Mouse (Mus musculus) gastrocnemius, postnatal 10 days (tissue): ENCODE results near the gene Emp3. TPM values are rescaled to one million over a fixed set of nuclear protein-coding genes. Genes with fewer than 3 reads are reported as not detected.
"Not testable (repeated sequence)": the region's sequence is repeated elsewhere in the genome, so short reads cannot be mapped to it uniquely, and the experiment has no call there.

Experiments used
- DNase-seq: peaks from one replicate; pipeline ENCODE4 v3.0.0; 2021; ENCODE audit warnings: mixed read lengths
- total RNA-seq, 2 experiments: library from RNA; stranded (reverse); gene quantifications; 2 replicates each; pipeline ENCODE4 v1.2.3; 2021

The Emp3 gene
- total RNA-seq, 2 experiments from 2014 or later, result 34.8 to 55.7 TPM

- peak; percentile 77 for DNase-seq
These were observed 4.9 kb downstream of the Emp3 start for GRCm38 (mm10) chr7:45916056-45917003.

GRCm38 (mm10) chr7:45915011-45915410 is 6.2 kb downstream of the Emp3 start:
- DNase-seq, result no peak

- DNase-seq, result no peak
These were observed 7.1 kb downstream of the Emp3 start for GRCm38 (mm10) chr7:45914067-45914466.

GRCm38 (mm10) chr7:45909145-45909544 is 12.1 kb downstream of the Emp3 start:
- no peak for DNase-seq

- no peak for DNase-seq
These were observed 12.8 kb downstream of the Emp3 start for GRCm38 (mm10) chr7:45908384-45908783.

- no peak for DNase-seq
These were observed 14.6 kb downstream of the Emp3 start for GRCm38 (mm10) chr7:45906622-45907021.

- DNase-seq, result no peak
These were observed 18.7 kb downstream of the Emp3 start for GRCm38 (mm10) chr7:45902481-45903002.

GRCm38 (mm10) chr7:45901562-45901961 is 19.6 kb downstream of the Emp3 start:
- DNase-seq, result no peak

GRCm38 (mm10) chr7:45898125-45898524 is 23.1 kb downstream of the Emp3 start:
- DNase-seq, result not testable (repeated sequence)

- peak; percentile 35 for DNase-seq
These were observed 23.9 kb downstream of the Emp3 start for GRCm38 (mm10) chr7:45897258-45897757.

- peak; percentile 95 for DNase-seq
These were observed 24.5 kb downstream of the Emp3 start, which contains the start of the genes Syngr4 and Tmem143 for GRCm38 (mm10) chr7:45896517-45897257. Syngr4 (minus strand) TSS chr7:45896714. Tmem143 (plus strand) TSS chr7:45896941.

- no peak for DNase-seq
These were observed 25.2 kb downstream of the Emp3 start for GRCm38 (mm10) chr7:45895931-45896516.

- no peak for DNase-seq
These were observed 28.6 kb downstream of the Emp3 start for GRCm38 (mm10) chr7:45892651-45893050.

GRCm38 (mm10) chr7:45887246-45887645 is 34.0 kb downstream of the Emp3 start:
- DNase-seq, result no peak

GRCm38 (mm10) chr7:45881011-45881410 is 40.2 kb downstream of the Emp3 start:
- no peak for DNase-seq

GRCm38 (mm10) chr7:45880531-45880930 is 40.7 kb downstream of the Emp3 start:
- no peak for DNase-seq

- not testable (repeated sequence) for DNase-seq
These were observed 42.9 kb downstream of the Emp3 start, which contains the start of gene Grin2d for GRCm38 (mm10) chr7:45878278-45878677. Grin2d (minus strand) TSS chr7:45878378.

GRCm38 (mm10) chr7:45876895-45877294 is 44.3 kb downstream of the Emp3 start:
- DNase-seq, result no peak

- DNase-seq, result peak; percentile 57
These were observed 47.9 kb downstream of the Emp3 start for GRCm38 (mm10) chr7:45873061-45873947.

GRCm38 (mm10) chr7:45872624-45873023 is 48.6 kb downstream of the Emp3 start, which contains the start of gene Kdelr1:
Kdelr1 (plus strand) TSS chr7:45872772.
- DNase-seq, result peak; percentile 90
